Mouse (Mus musculus) Patski (cell line): ENCODE data around the gene Arsb. TPM values are rescaled to one million over a fixed set of nuclear protein-coding genes. Genes with fewer than 3 reads are reported as not detected.

Experiments used
- ATAC-seq: fragments of 100-300 bp; one replicate; pipeline ENCODE4 v1.8.0; 2021
- CTCF ChIA-PET: fragments of 350-600 bp; sonication (Branson Sonifier 250); formaldehyde crosslinking; loops from one replicate; lab custom pipeline; 2022; ENCODE audit warnings: inconsistent platforms; lab: Charles Lee
- POLR2A ChIA-PET: fragments of 350-600 bp; sonication (Branson Sonifier 250); formaldehyde crosslinking; loops from one replicate; lab custom pipeline; 2022; ENCODE audit warnings: antibody characterized with exemption, inconsistent platforms; lab: Charles Lee
- DNase-seq: peaks from one replicate; pipeline ENCODE4 v3.0.0-alpha.2; 2011; ENCODE audit warnings: low read depth, low spot score
- H3K27me3 ChIP-seq: fragments of 371-371 bp; one replicate; pipeline ENCODE4 v1.5.1; 2021
- CTCF ChIP-seq: fragments of 100-300 bp; IDR thresholded peaks from one replicate; pipeline ENCODE4 v1.5.1; 2021
- in situ Hi-C: fragments of 300-500 bp; cut with MboI; formaldehyde crosslinking; loops from 3 replicates; pipeline ENCODE4 v1.11.1; 2018; ENCODE audit warnings: low pct_unique_long_range_greater_than_20kb, mixed read lengths
- polyA plus RNA-seq: library from polyadenylated mRNA; unstranded; gene quantifications from one replicate; pipeline ENCODE4 v1.2.3, GENCODE M21; 2021

Gene Arsb
- polyA plus RNA-seq, 1 experiment from 2014 or later, result 82.1 TPM

DNA sequence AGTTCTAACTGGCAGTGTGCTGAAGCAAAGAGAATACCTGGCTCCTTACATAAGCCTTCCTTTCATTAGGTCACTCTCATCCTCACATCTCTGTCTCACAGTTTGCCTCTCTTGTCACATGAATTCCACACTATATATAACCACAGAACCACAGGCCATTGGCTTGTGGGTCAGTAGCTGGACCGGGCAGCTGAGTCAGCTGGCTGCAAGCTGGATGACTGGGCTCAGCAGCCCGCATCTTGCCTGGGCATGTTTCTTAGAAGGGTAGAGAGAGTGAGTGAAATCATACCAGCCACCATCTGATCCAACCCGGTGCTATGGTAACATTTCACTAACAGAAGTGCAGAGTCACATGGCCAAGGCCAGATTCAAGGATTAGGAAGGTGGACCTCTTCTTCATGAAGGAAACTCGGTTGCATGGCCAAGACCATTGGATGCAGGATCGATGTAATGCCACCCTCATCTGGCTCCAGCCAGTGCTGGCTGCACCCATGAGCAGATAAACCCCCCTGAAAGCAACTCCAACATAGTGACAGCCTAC is 221.0 kb downstream of the Arsb start:
- CTCF ChIA-PET, result no interaction called here
- ATAC-seq (peak; percentile 73), DNase-seq (no peak)
- in situ Hi-C loops, result loop anchor here (10.0 kb wide), 1 partner anchor 168 kb away; no protein-coding TSS in a partner anchor
- no peaks in the 10 kb centered on the region for H3K27me3 ChIP-seq
- no peak for TF ChIP-seq CTCF
- POLR2A ChIA-PET, result no interaction called here

Other genes with a start within 250 kb of the Arsb start
- not detected for gene Bhmt, start 133.7 kb upstream of the Arsb start, polyA plus RNA-seq
- gene Bhmt2, start 97.3 kb upstream of the Arsb start, polyA plus RNA-seq, result 0.04 TPM
- not detected for gene Dmgdh, start 97.2 kb upstream of the Arsb start, polyA plus RNA-seq